Mouse (Mus musculus) forebrain, embryonic 11.5 days (tissue): ENCODE measurements at regions not wholly inside any gene's neighbourhood (a gene's known extent, or its start where the extent isn't known, plus 50 kb on each side); places are given as distances from the start of the nearest gene placed in this dataset.
"Not testable (repeated sequence)": the region's sequence is repeated elsewhere in the genome, so short reads cannot be mapped to it uniquely, and the experiment has no call there.

Experiments used
- ATAC-seq: fragments of 200-750 bp; cut with Nextera tagmentation; replicated peaks from 2 replicates; pipeline ENCODE4 v1.8.0; 2017; ENCODE audit warnings: moderate TSS enrichment; ENCODE audit not compliant: low FRiP score
- DNase-seq: peaks from one replicate; pipeline ENCODE4 v3.0.0-alpha.2; 2017; ENCODE audit warnings: low spot score
- H3K27ac ChIP-seq: fragments of 300-500 bp; sonication (generic); 2 replicates; pipeline ENCODE4 v1.5.1; 2014; ENCODE audit warnings: low read depth, low read length
- H3K27me3 ChIP-seq: fragments of 300-500 bp; sonication (generic); 2 replicates; pipeline ENCODE4 v1.6.1; 2014; ENCODE audit warnings: mild to moderate bottlenecking, low read length, mixed read lengths; ENCODE audit not compliant: control insufficient read depth, insufficient read depth
- H3K36me3 ChIP-seq: fragments of 300-500 bp; sonication (generic); 2 replicates; pipeline ENCODE4 v1.6.1; 2014; ENCODE audit warnings: mild to moderate bottlenecking, low read length, moderate library complexity, mixed read lengths; ENCODE audit not compliant: control insufficient read depth, insufficient read depth
- H3K4me1 ChIP-seq: fragments of 300-500 bp; sonication (generic); replicated peaks from 2 replicates; pipeline ENCODE4 v1.6.1; 2014; ENCODE audit warnings: low read length, mixed read lengths; ENCODE audit not compliant: control insufficient read depth, insufficient read depth
- H3K4me2 ChIP-seq: fragments of 300-500 bp; sonication (generic); 2 replicates; pipeline ENCODE4 v1.6.1; 2014; ENCODE audit warnings: low read depth, mild to moderate bottlenecking, low read length, moderate library complexity, mixed read lengths; ENCODE audit not compliant: severe bottlenecking
- H3K4me3 ChIP-seq: fragments of 300-500 bp; sonication (generic); 2 replicates; pipeline ENCODE4 v1.5.1; 2014; ENCODE audit warnings: low read depth, low read length
- H3K9ac ChIP-seq: fragments of 300-500 bp; sonication (generic); 2 replicates; pipeline ENCODE4 v1.6.1; 2014; ENCODE audit warnings: low read length
- H3K9me3 ChIP-seq: fragments of 300-500 bp; sonication (generic); 2 replicates; pipeline ENCODE4 v1.6.1; 2016; ENCODE audit warnings: low read length, mixed read lengths; ENCODE audit not compliant: control insufficient read depth
- WGBS: fragments of 180-500 bp; shearing (Covaris S2); extraction: QIAGEN DNeasy Blood & Tissue Kit; methylation state at CpG from one replicate; pipeline ENCODE4 v1.1.7; 2014; 5-methylcytosine and 5-hydroxymethylcytosine counted together

GRCm38 (mm10) chr5:129282826-129283225, 186.3 kb downstream of the Adgrd1 start:
- H3K4me3 ChIP-seq: no peak overlapping the region
- no peak overlapping the region for H3K9ac ChIP-seq
- no peaks in the 10 kb centered on the region for H3K9me3 ChIP-seq
- no peaks in the 10 kb centered on the region for H3K36me3 ChIP-seq
- 24% methylated on average over 5 of the region's 5 CpGs for WGBS
- DNase-seq (no peak), ATAC-seq (no peak)
- H3K4me1 ChIP-seq: no peaks in the 10 kb centered on the region
- no peak overlapping the region for H3K27ac ChIP-seq
- H3K27me3 ChIP-seq: no peaks in the 10 kb centered on the region
- H3K4me2 ChIP-seq: no peak overlapping the region

DNA sequence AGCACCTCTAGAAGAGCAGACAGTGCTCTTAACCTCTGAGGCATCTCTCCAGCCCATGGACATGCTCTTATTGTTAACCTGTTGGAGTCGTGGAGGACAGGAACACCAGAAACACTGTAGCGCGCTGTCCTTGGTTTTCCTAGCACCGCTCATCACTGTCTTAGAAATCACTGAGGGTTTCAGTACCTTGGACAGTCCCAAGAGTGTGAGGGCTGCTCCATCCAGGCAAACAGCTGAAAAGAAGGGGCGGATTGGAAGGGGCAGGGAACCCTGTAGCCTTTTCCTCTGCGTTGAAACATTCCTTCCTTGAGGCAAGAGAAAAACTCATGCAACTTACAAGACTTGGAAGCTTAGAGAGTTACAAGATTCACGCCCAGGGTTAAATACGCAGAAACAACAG, 190.9 kb downstream of the Adgrd1 start:
- H3K27ac ChIP-seq: no peak overlapping the region
- H3K4me1 ChIP-seq: no peaks in the 10 kb centered on the region
- no peaks in the 10 kb centered on the region for H3K36me3 ChIP-seq
- no peaks in the 10 kb centered on the region for H3K27me3 ChIP-seq
- WGBS: 12% methylated on average over 8 of the region's 8 CpGs
- DNase-seq: no peak
- ATAC-seq: no peak
- H3K9me3 ChIP-seq: no peaks in the 10 kb centered on the region
- no peak overlapping the region for H3K4me3 ChIP-seq
- H3K4me2 ChIP-seq: no peak overlapping the region
- H3K9ac ChIP-seq: no peak overlapping the region

- H3K27me3 ChIP-seq, H3K36me3 ChIP-seq, ATAC-seq, H3K4me1 ChIP-seq, H3K4me3 ChIP-seq, H3K9me3 ChIP-seq, DNase-seq, H3K4me2 ChIP-seq, H3K27ac ChIP-seq, H3K9ac ChIP-seq: not testable (repeated sequence)
- WGBS: 81% methylated on average over 10 of the region's 10 CpGs
Measured at GRCm38 (mm10) chr5:129292821-129293220, 196.3 kb downstream of the Adgrd1 start.

DNA sequence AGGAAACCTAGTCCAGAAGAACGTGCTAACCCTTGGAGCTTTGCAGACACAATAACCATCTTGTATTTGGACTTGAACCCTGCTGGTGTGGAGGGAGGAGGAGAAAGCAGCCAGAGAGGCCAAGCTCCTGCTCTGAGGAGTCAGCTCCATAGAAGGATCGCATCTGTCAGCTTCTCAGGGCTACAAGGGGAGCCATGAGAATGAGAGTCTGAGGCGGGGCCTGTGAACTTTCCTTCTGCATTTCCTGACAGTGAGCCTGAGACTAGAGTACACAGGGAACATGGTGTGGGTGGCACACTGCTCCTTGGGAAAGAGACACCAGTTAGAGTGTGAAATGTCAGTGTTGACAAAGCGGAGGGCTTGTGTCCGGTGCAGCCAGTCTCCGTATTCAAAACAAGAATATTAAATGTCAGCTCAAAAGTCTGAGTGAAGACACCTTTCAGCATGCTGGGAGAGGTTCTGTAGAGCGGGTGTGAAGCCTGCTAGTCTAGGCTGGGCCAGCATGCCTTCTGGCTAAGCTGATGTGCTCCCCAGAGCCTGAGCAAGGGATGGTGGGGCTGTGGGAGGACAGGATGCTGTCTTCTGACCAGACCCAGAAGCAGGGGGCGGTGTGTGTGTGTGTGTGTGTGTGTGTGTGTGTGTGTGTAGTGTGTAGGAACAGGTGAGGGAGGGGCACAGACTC, 198.5 kb downstream of the Adgrd1 start:
- not testable (repeated sequence) for H3K4me3 ChIP-seq, H3K9ac ChIP-seq, ATAC-seq, H3K9me3 ChIP-seq, H3K27ac ChIP-seq, DNase-seq, H3K27me3 ChIP-seq, H3K4me2 ChIP-seq, H3K36me3 ChIP-seq, H3K4me1 ChIP-seq
- WGBS: 78% methylated on average over 8 of the region's 8 CpGs

DNA sequence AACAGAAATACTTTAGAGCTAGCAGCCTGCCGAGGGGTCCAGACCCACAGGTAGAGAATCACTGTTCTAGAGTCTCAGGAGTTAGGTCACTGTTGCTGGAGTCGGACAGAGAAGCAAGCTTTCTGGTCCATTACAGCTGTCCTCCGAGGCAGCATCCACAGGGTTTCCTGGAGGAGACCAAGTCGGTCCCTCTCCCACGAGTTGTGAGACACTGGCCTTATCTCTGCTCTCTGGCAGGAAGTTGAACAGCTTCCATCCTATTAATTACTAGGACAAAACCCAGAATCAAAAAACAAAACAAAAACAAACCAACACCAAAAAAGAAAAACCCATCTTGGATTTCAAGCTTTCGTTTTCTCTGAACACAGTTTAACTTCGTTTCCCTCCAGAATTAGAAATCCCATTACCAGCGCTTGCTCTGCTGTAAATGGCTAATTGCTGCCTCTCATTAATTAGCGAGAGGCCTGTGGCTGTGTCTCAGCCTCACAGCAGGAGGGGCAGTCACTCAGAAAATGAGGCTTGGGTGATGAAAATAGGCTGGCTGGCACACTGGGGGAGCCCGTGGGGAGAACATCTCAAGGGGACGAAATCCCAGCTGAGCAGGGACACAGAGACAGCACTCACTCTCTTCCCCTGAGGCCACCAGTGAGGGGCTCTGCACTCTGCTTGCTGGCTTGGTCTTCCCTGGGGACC, 201.3 kb downstream of the Adgrd1 start:
- Histone ChIP-seq H3K4me3 (no peak overlapping the region), H3K27me3 (peaks cover 2% of the 10 kb centered on the region; the same call in 1 of the 2 replicates), H3K27ac (no peak overlapping the region), H3K9ac (no peak overlapping the region), H3K4me2 (no peak overlapping the region; the same call in 1 of the 2 replicates), H3K4me1 (peaks cover 2% of the 10 kb centered on the region; the same call in 1 of the 2 replicates), H3K36me3 (no peaks in the 10 kb centered on the region), H3K9me3 (no peaks in the 10 kb centered on the region)
- WGBS: 19% methylated on average over 11 of the region's 11 CpGs
- no peak; the same call in 1 of the 2 replicates for ATAC-seq
- DNase-seq: peak; percentile 58

DNA sequence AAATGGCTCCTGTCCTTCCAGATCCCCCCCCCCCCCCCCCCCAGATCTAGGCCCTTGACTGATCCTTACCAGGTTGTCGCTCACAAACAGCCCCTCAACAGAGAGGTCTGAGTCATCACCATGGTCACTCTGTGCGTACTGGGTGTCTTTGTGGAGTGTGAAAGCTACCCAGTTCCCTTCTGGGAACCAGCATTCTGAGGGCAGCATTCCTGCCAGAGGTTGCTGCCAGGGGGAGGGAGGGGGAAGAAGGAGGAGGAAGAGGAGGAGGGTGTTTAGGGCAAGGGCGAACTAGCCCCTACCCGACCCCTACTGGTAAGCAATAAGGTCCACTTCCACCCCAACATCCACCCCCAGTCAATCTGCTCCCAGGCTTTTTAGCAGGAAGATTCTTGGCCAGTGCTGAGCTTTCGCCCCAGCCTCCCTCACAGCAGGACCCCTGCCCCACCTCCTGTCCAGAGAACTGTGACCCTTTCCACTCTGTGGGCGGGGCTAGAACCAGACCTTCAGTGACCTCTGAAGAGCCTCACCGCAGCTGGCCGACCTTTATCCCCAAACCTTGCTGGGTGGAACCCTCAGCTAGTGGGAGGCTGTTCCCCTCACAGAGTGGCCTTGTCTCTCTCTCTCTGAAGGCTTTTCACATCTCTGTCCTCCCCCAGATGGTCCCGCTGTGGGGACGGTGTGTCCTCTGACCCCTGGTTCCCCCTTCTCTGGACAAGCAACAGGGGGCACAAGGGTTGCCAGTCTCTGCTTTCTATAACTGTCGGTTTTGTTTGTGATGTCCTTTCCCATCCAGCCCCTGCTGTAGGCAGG, 202.2 kb upstream of the Sfswap start:
- WGBS: 7% methylated on average over 11 of the region's 11 CpGs
- Histone ChIP-seq H3K27ac (no peak overlapping the region), H3K4me1 (peaks cover 2% of the 10 kb centered on the region; the same call in 1 of the 2 replicates), H3K9ac (no peak overlapping the region), H3K4me2 (no peak overlapping the region), H3K9me3 (no peaks in the 10 kb centered on the region), H3K36me3 (no peaks in the 10 kb centered on the region), H3K27me3 (peaks cover 2% of the 10 kb centered on the region; the same call in 1 of the 2 replicates), H3K4me3 (no peak overlapping the region)
- ATAC-seq (no peak), DNase-seq (no peak)

- 42% methylated on average over 2 of the region's 2 CpGs for WGBS
- H3K27me3 ChIP-seq: peaks cover 2% of the 10 kb centered on the region; the same call in 1 of the 2 replicates
- no peaks in the 10 kb centered on the region for H3K36me3 ChIP-seq
- no peak for ATAC-seq
- no peak for DNase-seq
- H3K9ac ChIP-seq: no peak overlapping the region
- H3K4me3 ChIP-seq: no peak overlapping the region
- no peaks in the 10 kb centered on the region for H3K9me3 ChIP-seq
- H3K4me1 ChIP-seq: peaks cover 2% of the 10 kb centered on the region; the same call in 1 of the 2 replicates
- no peak overlapping the region for H3K27ac ChIP-seq
- H3K4me2 ChIP-seq: no peak overlapping the region
Measured at GRCm38 (mm10) chr5:129299456-129299765, 201.6 kb upstream of the Sfswap start.

- DNase-seq (no peak), ATAC-seq (no peak)
- H3K36me3 ChIP-seq: no peaks in the 10 kb centered on the region
- H3K27me3 ChIP-seq: peaks cover 2% of the 10 kb centered on the region; the same call in 1 of the 2 replicates
- no peak overlapping the region for H3K27ac ChIP-seq
- no peak overlapping the region for H3K4me2 ChIP-seq
- no peaks in the 10 kb centered on the region for H3K9me3 ChIP-seq
- 91% methylated on average over 6 of the region's 6 CpGs for WGBS
- peaks cover 2% of the 10 kb centered on the region; the same call in 1 of the 2 replicates for H3K4me1 ChIP-seq
- H3K4me3 ChIP-seq: no peak overlapping the region
- H3K9ac ChIP-seq: no peak overlapping the region
Measured at GRCm38 (mm10) chr5:129300423-129300822, 200.6 kb upstream of the Sfswap start.
